8 mouse cellular contexts compared by ENCODE assay signal in genomic region chr9:48646251-48646650, GRCm38 (mm10). TPM values are rescaled to one million over a fixed set of nuclear protein-coding genes. Genes with fewer than 3 reads are reported as not detected.
DNase-seq lines count a peak whose midpoint lies in the region.
"Had no signal": no experiment of that assay in that cellular context is flagged by ENCODE, and none has a peak within 500 bp of the region (broad histone marks: within the 10 kb centered on the region; RNA-seq: fewer than 3 reads in every experiment).

No protein-coding gene starts in this region.

- H3K4me1 ChIP-seq in brown adipose tissue, adult 24 weeks (ENCODE audit: control insufficient read depth, insufficient read depth, insufficient read length, low read length): peaks cover 16% of the 10 kb centered on the region

- H3K4me3 ChIP-seq in brown adipose tissue, adult 24 weeks (ENCODE audit: insufficient read depth, low read depth, low read length): no peak overlapping the region
- H3K4me3 ChIP-seq: liver, embryonic 15.5 days had no signal

- DNase-seq in Muller cell, postnatal 12 days (ENCODE audit: inconsistent ontology term): peak; percentile 77
- DNase-seq in fibroblast of lung, adult 2 months (ENCODE audit: low read depth): peak; percentile 28
- peak; percentile 71 to 83 for DNase-seq in heart, postnatal 36 days
- DNase-seq in layer of hippocampus, adult 9-11 months: peak; percentile 75
- DNase-seq in lung, postnatal 36 days: peak; percentile 90
- DNase-seq in right cerebral cortex, adult 18-20 months: peak; percentile 74

- intact Hi-C loops in heart, postnatal 36 days (cut with DNase I): loop anchor here (1.0 to 5.0 kb wide), 6 partner anchors 61 to 406 kb away; no protein-coding TSS in a partner anchor

- H3K27ac ChIP-seq in brown adipose tissue, adult 24 weeks (replicated peaks; ENCODE audit: low read depth, low read length): peak overlapping the region; percentile 92
- H3K27ac ChIP-seq: liver, embryonic 15.5 days had no signal

RNA-seq across cellular contexts. Expression of gene Nnmt, which starts 41.3 kb away (rescaled TPM):
- 45.3 and 55.6 TPM in 2 replicates for polyA plus RNA-seq in brown adipose tissue, adult 24 weeks (2012; ENCODE audit: insufficient read depth, insufficient read length, missing spikeins)
- 1 to 10 TPM; 4.2 to 4.6 TPM for total RNA-seq in heart, postnatal 36 days (2021)

Comparison
In these comparisons a context has a peak if more than half of its experiments do, and no peak if none do; other contexts are left out.
1. DNase-seq: peak in every context shown above with its lines; median percentile 90 in lung, postnatal 36 days; 77 in Muller cell, postnatal 12 days; 77 in heart, postnatal 36 days; 75 in layer of hippocampus, adult 9-11 months; 74 in right cerebral cortex, adult 18-20 months; 28 in fibroblast of lung, adult 2 months.